Mouse (Mus musculus) E14TG2a.4 (cell line): ENCODE data around the gene Crim1.

Experiments used
- CTCF ChIP-seq: conservative IDR thresholded peaks from 2 replicates; pipeline ENCODE4 v1.5.1; 2014; ENCODE audit warnings: low read length
- NANOG ChIP-seq: IDR thresholded peaks from 2 replicates; pipeline ENCODE4 v1.6.1; 2014; ENCODE audit warnings: borderline replicate concordance, low read length, mixed read lengths
- POU5F1 ChIP-seq: IDR thresholded peaks from 2 replicates; pipeline ENCODE4 v1.6.1; 2014; ENCODE audit warnings: low read length, borderline replicate concordance

DNA sequence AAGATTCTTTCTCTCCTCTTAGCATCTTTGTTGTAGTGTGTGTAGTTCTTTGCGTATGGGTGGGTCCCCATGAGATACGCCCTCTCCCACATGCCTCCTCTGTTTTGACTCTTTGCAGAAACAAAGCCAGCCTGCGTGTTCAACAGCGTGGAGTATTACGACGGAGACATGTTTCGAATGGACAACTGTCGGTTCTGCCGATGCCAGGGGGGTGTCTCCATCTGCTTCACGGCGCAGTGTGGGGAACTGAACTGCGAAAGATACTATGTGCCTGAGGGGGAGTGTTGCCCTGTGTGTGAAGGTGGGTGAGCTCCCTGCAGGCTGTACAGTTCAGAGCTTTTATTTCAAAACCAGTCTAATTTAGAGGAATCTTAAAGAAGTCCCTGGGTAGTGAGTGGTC is 113.0 kb downstream of the Crim1 start:
- TF ChIP-seq CTCF (no peak), POU5F1 (no peak), NANOG (no peak)
